19 mouse cellular contexts compared by ENCODE assay signal in genomic region chrX:66464985-66465384, GRCm38 (mm10).
A peak's percentile ranks its signal among the peaks of the same experiment; 100 is the strongest.
DNase-seq lines count a peak whose midpoint lies in the region; ATAC-seq and TF ChIP-seq lines count a peak whose summit lies in the region.
"Had no signal": no experiment of that assay in that cellular context is flagged by ENCODE, and none has a peak within 500 bp of the region (broad histone marks: within the 10 kb centered on the region; RNA-seq: fewer than 3 reads in every experiment).

No protein-coding gene starts in this region.

- no peak overlapping the region for H3K9ac ChIP-seq in forebrain, embryonic 16.5 days (replicated peaks; ENCODE audit: low read depth, low read length)
- H3K9ac ChIP-seq in forebrain, embryonic 13.5 days = no peak overlapping the region
- no peak overlapping the region for H3K9ac ChIP-seq in hindbrain, embryonic 16.5 days (ENCODE audit: low read depth, low read length)
- H3K9ac ChIP-seq in hindbrain, postnatal 0 days (replicated peaks; ENCODE audit: low read length) = no peak overlapping the region
- no peak overlapping the region for H3K9ac ChIP-seq in neural tube, embryonic 12.5 days
- no peak overlapping the region for H3K9ac ChIP-seq in neural tube, embryonic 15.5 days (replicated peaks)
- H3K9ac ChIP-seq: embryonic facial prominence, embryonic 13.5 days; forebrain, embryonic 12.5 days had no signal

- no peaks in the 10 kb centered on the region for H3K27me3 ChIP-seq in forebrain, embryonic 16.5 days (replicated peaks; ENCODE audit: control insufficient read depth, insufficient read depth, low read length)
- no peaks in the 10 kb centered on the region for H3K27me3 ChIP-seq in forebrain, embryonic 13.5 days
- no peaks in the 10 kb centered on the region for H3K27me3 ChIP-seq in hindbrain, embryonic 16.5 days (replicated peaks; ENCODE audit: control insufficient read depth, insufficient read depth, low read length)
- no peaks in the 10 kb centered on the region for H3K27me3 ChIP-seq in hindbrain, postnatal 0 days (ENCODE audit: insufficient read depth, low read length)
- H3K27me3 ChIP-seq in neural tube, embryonic 12.5 days (replicated peaks) = no peaks in the 10 kb centered on the region
- H3K27me3 ChIP-seq in neural tube, embryonic 15.5 days (replicated peaks) = no peaks in the 10 kb centered on the region
- H3K27me3 ChIP-seq: embryonic facial prominence, embryonic 13.5 days; forebrain, embryonic 12.5 days had no signal

- H3K36me3 ChIP-seq in forebrain, embryonic 16.5 days (ENCODE audit: control insufficient read depth, insufficient read depth) = no peaks in the 10 kb centered on the region
- H3K36me3 ChIP-seq in forebrain, embryonic 13.5 days (ENCODE audit: poor library complexity, severe bottlenecking) = no peaks in the 10 kb centered on the region
- no peaks in the 10 kb centered on the region for H3K36me3 ChIP-seq in hindbrain, embryonic 16.5 days (ENCODE audit: control insufficient read depth, insufficient read depth, low read length)
- no peaks in the 10 kb centered on the region for H3K36me3 ChIP-seq in hindbrain, postnatal 0 days (ENCODE audit: insufficient read depth, low read length)
- no peaks in the 10 kb centered on the region for H3K36me3 ChIP-seq in neural tube, embryonic 12.5 days
- no peaks in the 10 kb centered on the region for H3K36me3 ChIP-seq in neural tube, embryonic 15.5 days
- H3K36me3 ChIP-seq: embryonic facial prominence, embryonic 13.5 days; forebrain, embryonic 12.5 days; heart, embryonic 10.5 days had no signal

- no peak overlapping the region for H3K27ac ChIP-seq in forebrain, embryonic 16.5 days (ENCODE audit: low read length)
- no peak overlapping the region for H3K27ac ChIP-seq in forebrain, embryonic 13.5 days
- no peak overlapping the region for H3K27ac ChIP-seq in hindbrain, embryonic 16.5 days (ENCODE audit: low read depth, low read length)
- no peak overlapping the region for H3K27ac ChIP-seq in hindbrain, postnatal 0 days
- no peak overlapping the region for H3K27ac ChIP-seq in neural tube, embryonic 12.5 days
- H3K27ac ChIP-seq in neural tube, embryonic 15.5 days (replicated peaks) = no peak overlapping the region
- H3K27ac ChIP-seq: embryonic facial prominence, embryonic 13.5 days; forebrain, embryonic 12.5 days; heart, embryonic 10.5 days had no signal

- no peak overlapping the region for H3K4me3 ChIP-seq in forebrain, embryonic 16.5 days (replicated peaks; ENCODE audit: low read length)
- no peak overlapping the region for H3K4me3 ChIP-seq in forebrain, embryonic 13.5 days
- H3K4me3 ChIP-seq in hindbrain, embryonic 16.5 days (ENCODE audit: low read length) = no peak overlapping the region
- H3K4me3 ChIP-seq in hindbrain, postnatal 0 days (ENCODE audit: low read length) = no peak overlapping the region
- H3K4me3 ChIP-seq in neural tube, embryonic 12.5 days = no peak overlapping the region
- no peak overlapping the region for H3K4me3 ChIP-seq in neural tube, embryonic 15.5 days (replicated peaks)
- H3K4me3 ChIP-seq: embryonic facial prominence, embryonic 13.5 days; forebrain, embryonic 12.5 days; heart, embryonic 10.5 days had no signal

- DNase-seq in hindbrain, postnatal 0 days (ENCODE audit: low spot score) = no peak
- DNase-seq in kidney, adult 11 months = no peak
- DNase-seq: adrenal gland, postnatal 10 days; cerebellum, adult 11-12 months; cerebellum, adult 9-10 months; cerebellum, postnatal 36 days; gastrocnemius, postnatal 10 days; heart, adult 18-20 months; heart, postnatal 10 days; heart, postnatal 4 days had no signal

- no peak for TF ChIP-seq CTCF in hindbrain, postnatal 0 days (IDR thresholded peaks at IDR 0.05; ENCODE audit: low read depth)

- ATAC-seq in forebrain, embryonic 16.5 days = 0 out of 2 replicates have a peak, but pooled peaks have one; percentile 26
- no peak for ATAC-seq in forebrain, embryonic 13.5 days
- ATAC-seq in hindbrain, embryonic 16.5 days = peak; percentile 63
- ATAC-seq in hindbrain, postnatal 0 days = no peak
- peak; percentile 52; the same call in 1 of the 2 replicates for ATAC-seq in neural tube, embryonic 12.5 days (ENCODE audit: low FRiP score, low read depth)
- no peak for ATAC-seq in neural tube, embryonic 15.5 days (ENCODE audit: low FRiP score)
- ATAC-seq: inflammation-experienced regulatory T-cells, adult 6 months had no signal

- 45% methylated on average over 3 of the region's 3 CpGs for WGBS in forebrain, embryonic 16.5 days
- WGBS in forebrain, embryonic 13.5 days = 56% methylated on average over 3 of the region's 3 CpGs
- 38% methylated on average over 3 of the region's 3 CpGs for WGBS in hindbrain, embryonic 16.5 days
- WGBS in hindbrain, postnatal 0 days = 43% methylated on average over 3 of the region's 3 CpGs
- 45% methylated on average over 3 of the region's 3 CpGs for WGBS in neural tube, embryonic 12.5 days
- WGBS in neural tube, embryonic 15.5 days = 41% methylated on average over 3 of the region's 3 CpGs

- no peak overlapping the region for H3K4me2 ChIP-seq in forebrain, embryonic 16.5 days (ENCODE audit: low read length)
- no peak overlapping the region for H3K4me2 ChIP-seq in forebrain, embryonic 13.5 days
- no peak overlapping the region for H3K4me2 ChIP-seq in hindbrain, embryonic 16.5 days (ENCODE audit: low read length)
- no peak overlapping the region for H3K4me2 ChIP-seq in hindbrain, postnatal 0 days (ENCODE audit: low read depth, low read length)
- no peak overlapping the region for H3K4me2 ChIP-seq in neural tube, embryonic 12.5 days (replicated peaks)
- H3K4me2 ChIP-seq in neural tube, embryonic 15.5 days = no peak overlapping the region
- H3K4me2 ChIP-seq: embryonic facial prominence, embryonic 13.5 days; forebrain, embryonic 12.5 days had no signal

- no peaks in the 10 kb centered on the region for H3K4me1 ChIP-seq in forebrain, embryonic 16.5 days (replicated peaks; ENCODE audit: control insufficient read depth, insufficient read depth, low read length)
- H3K4me1 ChIP-seq in forebrain, embryonic 13.5 days = no peaks in the 10 kb centered on the region
- H3K4me1 ChIP-seq in hindbrain, embryonic 16.5 days (ENCODE audit: control insufficient read depth, insufficient read depth, low read depth, low read length) = no peaks in the 10 kb centered on the region
- H3K4me1 ChIP-seq in hindbrain, postnatal 0 days (ENCODE audit: insufficient read depth, low read length) = no peaks in the 10 kb centered on the region
- no peaks in the 10 kb centered on the region for H3K4me1 ChIP-seq in neural tube, embryonic 12.5 days
- H3K4me1 ChIP-seq in neural tube, embryonic 15.5 days = no peaks in the 10 kb centered on the region
- H3K4me1 ChIP-seq: embryonic facial prominence, embryonic 13.5 days; forebrain, embryonic 12.5 days; heart, embryonic 10.5 days had no signal

- no peaks in the 10 kb centered on the region for H3K9me3 ChIP-seq in forebrain, embryonic 16.5 days (ENCODE audit: control insufficient read depth, low read length)
- H3K9me3 ChIP-seq in forebrain, embryonic 13.5 days (replicated peaks) = no peaks in the 10 kb centered on the region
- H3K9me3 ChIP-seq in hindbrain, embryonic 16.5 days (ENCODE audit: control insufficient read depth, low read length) = no peaks in the 10 kb centered on the region
- no peaks in the 10 kb centered on the region for H3K9me3 ChIP-seq in hindbrain, postnatal 0 days (ENCODE audit: low read length)
- no peaks in the 10 kb centered on the region for H3K9me3 ChIP-seq in neural tube, embryonic 12.5 days
- H3K9me3 ChIP-seq in neural tube, embryonic 15.5 days (replicated peaks) = no peaks in the 10 kb centered on the region
- H3K9me3 ChIP-seq: embryonic facial prominence, embryonic 13.5 days; forebrain, embryonic 12.5 days; heart, embryonic 10.5 days had no signal

Comparison
In these comparisons a context has a peak if more than half of its experiments do, and no peak if none do; other contexts are left out.
1. ATAC-seq: peak in forebrain, embryonic 16.5 days (single experiment), hindbrain, embryonic 16.5 days (single experiment) and neural tube, embryonic 12.5 days (single experiment); none in forebrain, embryonic 13.5 days (single experiment), hindbrain, postnatal 0 days (single experiment) and neural tube, embryonic 15.5 days (single experiment).